Mouse (Mus musculus) erythroblast, embryonic 14.5 days (primary cell): ENCODE data around the gene Mapk8ip3. TPM values are rescaled to one million over a fixed set of nuclear protein-coding genes. Genes with fewer than 3 reads are reported as not detected.

ENCODE experiments used
- H3K27me3 ChIP-seq: 2 replicates; pipeline ENCODE4 v1.6.1; 2012; ENCODE audit warnings: inconsistent platforms; ENCODE audit not compliant: control insufficient read depth
- H3K36me3 ChIP-seq: 2 replicates; pipeline ENCODE4 v1.6.1; 2012; ENCODE audit warnings: mild to moderate bottlenecking, inconsistent platforms; ENCODE audit not compliant: control insufficient read depth
- H3K4me1 ChIP-seq: 2 replicates; pipeline ENCODE4 v1.6.1; 2012; ENCODE audit warnings: inconsistent platforms; ENCODE audit not compliant: control insufficient read depth
- H3K4me3 ChIP-seq: replicated peaks from 2 replicates; pipeline ENCODE3; 2012; ENCODE audit warnings: moderate library complexity, mild to moderate bottlenecking, inconsistent platforms
- H3K9me3 ChIP-seq: 2 replicates; pipeline ENCODE4 v1.6.1; 2012; ENCODE audit warnings: low read length, inconsistent platforms, mixed read lengths; ENCODE audit not compliant: control insufficient read depth
- GATA1 ChIP-seq: IDR thresholded peaks from 2 replicates; pipeline ENCODE4 v1.6.1; 2012; ENCODE audit warnings: low read length, inconsistent platforms, mixed read lengths
- TAL1 ChIP-seq: IDR thresholded peaks from 3 replicates; pipeline ENCODE4 v1.6.1; 2012; ENCODE audit warnings: low read length, inconsistent platforms, mixed read lengths
- polyA plus RNA-seq: library from polyadenylated mRNA; stranded (reverse); fragments of >175 nt; gene quantifications from 2 replicates; pipeline ENCODE4 v1.2.3, GENCODE M21; 2012

Gene Mapk8ip3
- polyA plus RNA-seq, 1 experiment: 5.7 TPM

- peaks cover 35% of the 10 kb centered on the region for H3K4me1 ChIP-seq
- no peak overlapping the region for H3K4me3 ChIP-seq
- TF ChIP-seq GATA1 (no peak), TAL1 (no peak)
- H3K9me3 ChIP-seq: no peaks in the 10 kb centered on the region
- H3K36me3 ChIP-seq: peaks cover 100% of the 10 kb centered on the region
- H3K27me3 ChIP-seq: no peaks in the 10 kb centered on the region
These were observed 29.2 kb downstream of the Mapk8ip3 start for GRCm38 (mm10) chr17:24907591-24907990.

GRCm38 (mm10) chr17:24903767-24904166 is 33.0 kb downstream of the Mapk8ip3 start:
- peaks cover 64% of the 10 kb centered on the region for H3K4me1 ChIP-seq
- TF ChIP-seq TAL1 (no peak), GATA1 (no peak)

GRCm38 (mm10) chr17:24902671-24903474 is 33.9 kb downstream of the Mapk8ip3 start:
- Histone ChIP-seq H3K36me3 (peaks cover 100% of the 10 kb centered on the region), H3K4me3 (peak overlapping the region; percentile 59), H3K4me1 (peaks cover 73% of the 10 kb centered on the region), H3K27me3 (no peaks in the 10 kb centered on the region), H3K9me3 (no peaks in the 10 kb centered on the region)
- peak; percentile 100 for TF ChIP-seq TAL1
- peak; percentile 98 for TF ChIP-seq GATA1

More at GRCm38 (mm10) chr17:24903767-24904166, 33.0 kb downstream of the Mapk8ip3 start:
- Histone ChIP-seq H3K36me3 (peaks cover 100% of the 10 kb centered on the region), H3K9me3 (no peaks in the 10 kb centered on the region), H3K27me3 (no peaks in the 10 kb centered on the region), H3K4me3 (no peak overlapping the region)

GRCm38 (mm10) chr17:24902124-24902523 is 34.7 kb downstream of the Mapk8ip3 start:
- Histone ChIP-seq H3K9me3 (no peaks in the 10 kb centered on the region), H3K36me3 (peaks cover 100% of the 10 kb centered on the region), H3K4me1 (peaks cover 80% of the 10 kb centered on the region), H3K4me3 (peak overlapping the region; percentile 59), H3K27me3 (no peaks in the 10 kb centered on the region)
- TF ChIP-seq GATA1 (no peak), TAL1 (no peak)

- no peaks in the 10 kb centered on the region for H3K9me3 ChIP-seq
- peaks cover 86% of the 10 kb centered on the region for H3K36me3 ChIP-seq
- H3K4me1 ChIP-seq: peaks cover 93% of the 10 kb centered on the region
- H3K27me3 ChIP-seq: no peaks in the 10 kb centered on the region
- H3K4me3 ChIP-seq: no peak overlapping the region
- TF ChIP-seq TAL1 (no peak), GATA1 (no peak)
These were observed 36.8 kb downstream of the Mapk8ip3 start for GRCm38 (mm10) chr17:24900014-24900413.

GRCm38 (mm10) chr17:24899153-24899552 is 37.6 kb downstream of the Mapk8ip3 start:
- H3K27me3 ChIP-seq: no peaks in the 10 kb centered on the region
- no peak for TF ChIP-seq TAL1
- no peak for TF ChIP-seq GATA1
- no peak overlapping the region for H3K4me3 ChIP-seq
- H3K9me3 ChIP-seq: no peaks in the 10 kb centered on the region
- H3K36me3 ChIP-seq: peaks cover 81% of the 10 kb centered on the region
- H3K4me1 ChIP-seq: peaks cover 91% of the 10 kb centered on the region

- peak overlapping the region; percentile 64 for H3K4me3 ChIP-seq
- no peaks in the 10 kb centered on the region for H3K9me3 ChIP-seq
- H3K27me3 ChIP-seq: no peaks in the 10 kb centered on the region
- no peak for TF ChIP-seq TAL1
- H3K4me1 ChIP-seq: peaks cover 91% of the 10 kb centered on the region
- H3K36me3 ChIP-seq: peaks cover 81% of the 10 kb centered on the region
These were observed 38.5 kb downstream of the Mapk8ip3 start for GRCm38 (mm10) chr17:24898041-24898854.

- H3K4me3 ChIP-seq: peak overlapping the region; percentile 64
- H3K36me3 ChIP-seq: peaks cover 81% of the 10 kb centered on the region
- no peaks in the 10 kb centered on the region for H3K9me3 ChIP-seq
- H3K4me1 ChIP-seq: peaks cover 90% of the 10 kb centered on the region
- TF ChIP-seq GATA1: no peak
- TF ChIP-seq TAL1: no peak
- H3K27me3 ChIP-seq: no peaks in the 10 kb centered on the region
These were observed 39.2 kb downstream of the Mapk8ip3 start for GRCm38 (mm10) chr17:24897600-24897999.

- Histone ChIP-seq H3K36me3 (peaks cover 81% of the 10 kb centered on the region), H3K9me3 (no peaks in the 10 kb centered on the region), H3K4me3 (peak overlapping the region; percentile 64), H3K27me3 (no peaks in the 10 kb centered on the region), H3K4me1 (peaks cover 88% of the 10 kb centered on the region)
- no peak for TF ChIP-seq GATA1
- no peak for TF ChIP-seq TAL1
These were observed 39.8 kb downstream of the Mapk8ip3 start for GRCm38 (mm10) chr17:24896993-24897269.
